Mouse (Mus musculus): ENCODE measurements around the gene Gsto2.

Gene Gsto2

DNA sequence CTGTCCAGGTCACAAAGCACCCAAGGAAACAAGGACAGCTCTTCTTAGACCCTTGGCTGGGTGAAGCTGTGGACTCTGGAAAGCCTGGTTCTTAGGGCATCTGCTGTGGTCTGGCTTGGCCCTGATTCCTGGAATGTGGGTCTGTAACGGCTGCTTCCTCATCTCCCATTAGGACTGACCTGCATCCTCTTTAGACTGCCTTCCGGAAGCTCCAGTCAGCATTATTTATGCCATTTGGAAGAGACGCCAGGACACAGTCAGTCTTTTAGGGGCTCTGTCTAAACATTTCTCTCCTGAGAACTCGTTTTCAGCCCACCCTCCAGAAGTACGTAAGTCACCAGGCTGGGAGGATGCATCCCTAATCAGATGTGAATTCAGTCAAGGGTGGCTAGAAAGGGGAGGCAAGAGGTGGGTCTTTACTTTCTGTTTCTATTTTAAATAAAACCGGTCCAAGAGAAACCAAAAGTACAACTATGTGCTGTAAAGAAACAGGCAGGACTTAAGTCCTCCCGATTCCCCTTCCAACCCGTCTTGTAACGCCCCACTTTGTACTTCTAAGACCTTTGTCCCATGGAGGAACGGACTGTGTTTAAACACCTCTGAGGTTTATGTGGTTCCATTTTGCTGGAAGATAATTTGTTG lies 25.3 kb downstream of the Gsto2 start:
- peak in 1 of 2 experiments; percentile 5 for DNase-seq (ENCODE audit: low spot score in 2 of 2)

DNA sequence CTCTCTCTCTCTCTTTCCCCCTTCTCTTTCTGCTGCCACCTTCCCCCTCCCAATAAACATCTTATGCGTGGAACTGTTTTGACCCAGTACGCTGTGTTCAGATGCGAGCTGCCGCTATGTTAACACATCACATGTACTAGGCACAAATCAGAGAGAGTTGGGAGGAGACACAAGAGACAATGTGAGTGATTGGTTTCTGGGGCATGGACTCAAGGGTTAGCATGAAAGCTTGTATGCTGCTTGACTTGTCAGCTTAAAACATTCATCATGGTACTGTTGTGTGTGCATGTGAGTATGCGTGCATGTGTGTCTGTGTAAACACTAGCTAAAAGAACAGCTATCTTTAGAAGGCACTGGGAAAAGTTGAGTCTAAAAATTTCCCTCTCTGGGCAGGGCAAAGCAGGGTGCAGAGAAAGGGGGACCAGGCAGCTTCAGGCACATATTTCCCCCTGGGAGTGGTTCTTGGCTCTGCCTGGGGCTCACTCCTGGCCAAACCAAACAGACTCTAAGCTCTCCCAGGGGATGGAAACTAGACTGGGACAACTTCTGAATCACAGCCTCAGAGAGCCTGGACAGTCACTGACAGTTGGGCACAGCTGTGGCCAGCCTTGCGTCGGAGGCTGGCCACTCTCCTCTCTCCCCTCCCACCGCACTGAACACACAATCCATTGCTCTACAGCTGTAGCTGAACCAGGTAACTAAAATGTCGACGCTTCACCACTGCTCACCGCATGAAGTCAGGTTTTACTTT lies 26.4 kb downstream of the Gsto2 start:
- no peak for DNase-seq (ENCODE audit: low spot score in 2 of 2)

DNA sequence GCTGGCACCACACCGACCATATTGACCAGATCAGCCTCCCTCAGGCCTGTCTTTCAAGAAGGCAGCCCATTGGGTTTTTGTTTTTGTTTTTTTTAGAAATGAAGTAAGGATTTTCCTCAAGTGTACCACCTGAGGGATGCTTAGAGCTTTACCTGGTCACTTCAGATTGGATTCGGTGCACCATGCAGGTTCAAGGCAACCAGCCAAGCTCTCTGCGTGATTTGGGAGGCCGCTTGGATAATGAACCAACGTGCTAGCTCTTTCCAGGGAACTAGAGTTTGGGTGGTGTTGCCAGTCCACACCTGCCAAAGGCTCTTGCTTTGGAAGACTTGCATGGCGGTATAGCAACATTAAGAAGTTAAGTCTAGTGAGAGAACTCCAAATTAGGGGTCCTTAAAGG lies 27.8 kb downstream of the Gsto2 start:
- no peak for DNase-seq (ENCODE audit: low spot score in 2 of 2)

DNA sequence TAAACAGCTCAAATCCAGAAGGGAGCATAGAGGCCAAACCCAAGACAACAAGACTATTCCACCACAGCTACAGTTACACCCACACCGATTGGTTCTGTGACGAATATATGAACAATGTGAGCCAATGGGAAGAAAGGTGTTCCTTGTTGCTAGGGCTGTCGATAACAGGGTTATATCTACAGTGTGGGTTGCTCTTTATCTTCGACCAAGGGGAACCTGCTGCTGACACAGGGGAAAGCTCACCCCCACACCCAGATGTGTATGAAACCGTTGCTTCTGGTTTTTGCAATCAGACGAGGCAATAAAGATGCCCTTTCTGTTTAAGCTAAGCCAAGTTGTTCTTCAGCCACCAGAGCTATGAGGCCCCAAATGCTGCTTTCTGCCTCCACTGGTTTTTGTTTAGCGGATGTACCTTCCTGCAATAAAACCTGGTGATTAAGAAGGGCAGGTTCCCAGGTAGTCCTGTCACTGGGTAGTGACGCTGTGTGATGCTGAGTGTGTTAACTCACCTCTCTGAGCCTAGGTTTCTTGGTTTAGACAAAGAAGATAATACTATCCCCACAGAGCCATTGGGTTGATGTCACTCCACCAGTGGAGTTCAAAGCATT lies 33.2 kb downstream of the Gsto2 start:
- DNase-seq (ENCODE audit: low spot score in 2 of 2), result no peak

DNA sequence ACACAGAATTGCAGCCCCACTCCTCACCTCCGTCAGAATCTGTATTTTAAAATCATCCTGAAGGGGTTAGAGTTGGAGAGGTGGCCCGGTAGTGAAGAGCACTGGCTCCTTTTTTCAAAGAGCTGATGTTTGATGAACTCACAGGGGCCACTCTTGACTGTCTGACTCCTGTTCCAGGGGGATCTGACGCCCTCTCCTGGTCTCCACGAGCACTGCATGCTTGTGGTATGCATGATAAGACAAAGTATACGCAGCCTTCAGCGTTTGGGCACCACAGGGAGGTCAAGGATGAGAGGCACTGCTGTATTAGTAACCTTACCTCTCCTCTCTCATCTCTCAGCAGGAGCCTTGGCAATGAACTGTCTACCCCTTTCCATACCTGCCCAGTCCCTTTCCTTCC lies 34.7 kb downstream of the Gsto2 start:
- peak in 1 of 2 experiments; percentile 37 for DNase-seq (ENCODE audit: low spot score in 2 of 2)

DNA sequence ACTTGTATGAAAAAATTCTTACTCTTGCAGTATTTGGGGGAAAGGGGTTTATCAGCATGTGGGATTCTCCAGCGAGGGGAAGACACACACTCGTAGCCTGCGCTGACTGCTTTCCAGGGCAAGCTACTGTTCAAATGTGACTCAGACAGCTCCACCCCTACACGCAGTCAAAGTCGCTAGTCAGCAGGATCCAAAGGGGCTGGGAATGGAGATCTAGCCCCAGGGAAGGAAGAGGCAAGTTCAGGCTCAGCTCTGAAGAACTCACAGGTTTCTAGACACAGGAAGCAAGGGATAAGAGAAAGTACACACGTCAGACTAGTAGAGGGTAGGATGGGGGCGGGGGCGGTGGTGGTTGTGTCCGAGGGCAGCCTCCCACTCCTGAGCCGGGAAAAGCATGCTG lies 35.2 kb downstream of the Gsto2 start:
- no peak for DNase-seq (ENCODE audit: low spot score in 2 of 2)

DNA sequence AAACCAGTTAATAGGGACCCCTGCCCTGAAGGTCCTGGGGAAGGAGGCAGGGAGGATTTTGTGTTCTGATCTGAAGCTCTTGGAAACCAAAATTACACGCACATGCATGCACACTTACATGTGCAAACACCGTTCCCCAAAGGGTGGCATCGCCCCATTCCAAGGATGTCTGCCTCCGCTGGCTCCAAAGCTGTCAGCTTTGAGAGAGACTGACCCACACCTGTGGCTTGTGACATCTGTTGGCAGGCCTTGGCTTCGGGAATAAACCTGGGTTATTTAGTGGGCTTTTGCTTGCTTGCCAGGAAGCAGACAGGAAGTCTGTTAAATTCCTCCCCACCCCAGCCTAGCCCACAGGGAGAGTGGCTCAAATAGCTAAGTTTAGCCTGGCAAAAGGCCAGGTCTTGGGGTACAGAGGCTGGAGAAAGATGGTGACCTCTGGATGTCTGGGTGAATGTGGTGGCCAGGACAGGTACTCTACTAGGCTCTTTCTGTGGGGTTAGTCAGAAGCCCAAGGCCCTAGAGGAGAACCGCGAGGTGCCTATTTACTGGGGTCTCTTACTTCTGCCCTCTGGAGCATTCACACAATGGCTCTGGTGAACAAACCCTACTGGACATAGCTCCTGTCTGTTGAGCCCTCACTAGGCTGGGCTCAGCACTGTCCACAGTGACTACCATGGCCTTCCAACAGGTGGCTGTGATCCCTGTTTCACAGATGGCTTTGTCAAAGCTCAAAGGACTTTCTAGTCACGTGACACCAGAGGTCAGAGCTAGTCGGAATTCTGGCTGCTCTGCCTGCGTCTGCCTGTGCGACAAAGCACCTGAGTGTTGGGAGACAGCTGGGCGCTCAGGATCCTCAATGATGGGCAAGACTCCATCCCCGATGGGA lies 37.2 kb downstream of the Gsto2 start:
- DNase-seq (ENCODE audit: low spot score in 2 of 2), result no peak

DNA sequence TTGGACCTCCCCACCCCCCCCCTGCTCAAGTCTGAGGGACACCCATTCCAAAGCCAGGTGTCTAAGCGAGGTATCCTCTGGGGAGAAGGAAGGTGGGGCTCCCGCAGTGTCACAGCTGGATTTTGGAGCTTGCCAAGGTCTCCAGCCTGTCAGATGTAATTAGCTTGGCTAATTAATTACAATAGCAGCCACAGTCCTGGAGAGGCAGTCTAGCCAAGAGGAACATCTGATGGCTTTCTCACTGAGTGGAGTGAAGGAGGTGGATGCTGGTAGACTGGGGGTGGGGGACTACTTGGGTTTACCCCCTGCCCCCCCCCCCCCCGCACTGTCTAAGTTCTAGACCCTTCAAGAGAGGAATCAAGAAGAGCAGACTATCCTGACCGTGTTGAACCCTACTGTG lies 38.3 kb downstream of the Gsto2 start:
- DNase-seq (ENCODE audit: low spot score in 2 of 2), result no peak

DNA sequence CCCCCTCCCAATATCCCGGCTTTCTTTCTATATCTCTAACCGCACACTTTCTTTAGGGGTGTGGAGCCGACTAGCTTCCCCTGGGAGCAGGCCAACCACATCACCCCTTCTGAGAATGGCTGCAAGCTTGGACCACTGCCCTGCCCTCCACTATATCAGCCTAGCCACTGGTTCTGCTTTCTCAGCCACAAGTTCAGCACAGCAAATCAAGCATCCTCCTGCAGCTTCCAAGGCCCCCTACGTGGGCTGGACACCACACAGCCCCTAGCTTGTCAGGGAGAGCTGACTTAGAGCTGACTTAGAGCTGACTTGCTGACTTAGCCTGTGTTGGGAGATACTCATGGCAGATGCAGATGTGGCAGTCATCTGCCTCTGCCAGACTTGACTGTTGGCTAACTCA lies 39.7 kb downstream of the Gsto2 start:
- DNase-seq (ENCODE audit: low spot score in 2 of 2), result no peak

DNA sequence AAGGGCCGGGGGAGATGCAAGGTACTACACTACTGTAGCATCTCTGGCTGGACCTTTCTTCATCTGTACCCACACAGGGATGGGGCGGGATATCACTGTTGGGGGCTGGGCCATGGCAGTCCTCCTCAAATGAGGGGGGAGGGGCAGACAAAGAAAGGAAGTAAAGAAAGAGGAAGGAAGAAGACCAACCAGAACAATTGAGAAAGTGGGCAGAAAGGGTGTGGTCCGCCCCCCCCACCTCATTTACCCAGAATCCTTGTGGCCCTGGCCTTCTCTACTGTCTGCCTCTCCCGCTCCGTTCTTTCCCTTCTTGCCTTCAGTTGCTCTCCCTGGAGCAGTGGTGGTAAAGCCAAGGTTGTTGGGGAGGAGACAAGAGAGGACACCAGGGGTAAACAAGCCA lies 40.3 kb downstream of the Gsto2 start:
- DNase-seq (ENCODE audit: low spot score in 2 of 2), result peak in 1 of 2 experiments; percentile 29

DNA sequence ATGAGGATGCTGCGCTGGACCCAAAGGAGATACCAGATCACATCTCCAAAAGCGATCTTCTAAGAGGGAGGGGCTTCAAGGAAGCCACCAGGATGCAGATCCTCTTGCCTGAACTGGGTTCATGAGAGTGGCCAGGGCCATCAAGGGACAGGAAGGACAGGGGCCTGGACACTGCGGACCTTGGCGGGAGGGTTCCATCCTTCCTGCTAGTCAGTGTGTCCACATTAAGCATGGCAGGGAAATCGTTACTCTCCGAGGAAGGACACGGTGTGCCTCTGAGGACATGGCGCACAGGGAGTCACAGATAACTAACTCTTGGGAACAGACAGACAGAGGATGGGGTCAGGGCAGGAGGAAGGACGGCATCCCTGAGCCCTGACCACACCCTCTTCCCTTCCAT lies 42.3 kb downstream of the Gsto2 start:
- DNase-seq (ENCODE audit: low spot score in 2 of 2), result no peak

DNA sequence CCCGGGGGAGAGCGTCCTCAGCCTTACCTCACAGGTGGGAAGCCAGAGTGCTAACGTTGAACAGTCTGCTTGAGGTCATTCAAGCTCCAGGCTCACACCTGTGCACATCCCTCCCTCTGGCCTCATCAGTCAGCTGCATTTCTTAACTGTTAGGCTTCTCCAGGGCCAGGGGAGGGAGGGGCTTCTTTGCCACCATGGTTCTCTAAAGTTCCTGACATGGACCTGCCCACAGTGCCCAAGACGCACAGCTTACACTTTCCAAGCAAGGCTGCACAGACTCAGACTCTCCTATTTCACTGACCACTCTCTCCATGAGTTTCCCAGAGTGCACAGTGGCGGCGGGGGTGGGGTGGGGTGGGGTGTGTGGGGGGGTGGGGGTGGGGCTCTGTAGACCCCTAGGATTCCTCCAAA lies 43.6 kb downstream of the Gsto2 start:
- DNase-seq (ENCODE audit: low spot score in 2 of 2), result no peak

DNA sequence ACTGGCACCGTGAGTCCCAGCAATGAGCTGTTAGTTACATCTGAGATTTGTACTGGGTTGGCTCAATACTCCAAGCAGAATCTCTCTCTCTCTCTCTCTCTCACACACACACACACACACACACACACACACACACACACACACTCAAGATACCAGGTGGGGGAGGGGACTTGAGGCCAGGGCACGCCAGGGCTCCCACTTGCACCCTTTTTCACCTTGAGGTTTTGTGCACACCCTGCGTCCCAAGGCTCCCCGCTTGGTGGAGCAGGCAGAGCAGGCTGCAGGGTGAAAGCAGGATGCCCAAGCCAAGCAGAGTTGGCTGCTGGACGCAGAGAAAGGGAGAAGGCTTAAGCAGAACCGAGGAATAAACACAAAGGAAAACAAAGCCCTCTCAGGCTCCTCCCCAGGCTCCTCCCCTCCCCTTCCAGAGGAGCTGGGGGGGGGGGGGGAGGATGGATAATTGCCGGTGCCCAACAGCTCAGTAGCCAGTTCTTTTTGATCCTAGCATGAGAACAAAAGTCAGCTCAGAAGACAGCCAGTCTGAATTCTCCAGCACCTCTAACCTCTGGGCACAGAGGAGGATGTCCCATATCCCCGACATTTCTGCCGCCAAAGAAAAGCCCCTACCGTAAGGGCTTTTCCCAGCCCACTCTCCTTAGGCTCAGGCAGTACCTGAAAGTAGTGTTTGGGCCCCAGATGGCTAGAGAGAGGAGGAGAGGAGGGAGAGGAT lies 44.2 kb downstream of the Gsto2 start:
- DNase-seq (ENCODE audit: low spot score in 2 of 2), result no peak

DNA sequence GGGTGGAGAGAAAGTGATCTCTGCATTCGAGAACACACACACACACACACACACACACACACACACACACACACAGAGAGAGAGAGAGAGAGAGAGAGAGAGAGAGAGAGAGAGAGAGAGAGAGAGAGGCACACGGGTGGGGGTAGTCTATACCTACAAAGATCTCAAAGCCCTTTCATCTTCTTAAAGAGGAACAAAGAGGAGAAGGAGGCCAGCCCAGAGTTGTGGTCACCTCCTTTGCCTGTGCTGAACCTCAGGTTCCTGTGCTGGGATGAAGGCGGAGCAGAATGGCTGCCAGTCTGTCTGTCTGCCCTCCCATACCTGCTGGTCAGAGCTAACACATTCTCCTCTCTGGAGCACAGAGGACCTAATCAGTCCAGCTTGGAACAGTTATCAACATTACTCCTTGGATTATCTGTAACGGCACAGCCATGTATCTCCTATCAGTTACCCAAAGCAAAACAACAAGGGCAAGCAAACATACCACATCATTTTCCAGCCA lies 44.8 kb downstream of the Gsto2 start:
- DNase-seq (ENCODE audit: low spot score in 2 of 2), result peak in 1 of 2 experiments; percentile 38

DNA sequence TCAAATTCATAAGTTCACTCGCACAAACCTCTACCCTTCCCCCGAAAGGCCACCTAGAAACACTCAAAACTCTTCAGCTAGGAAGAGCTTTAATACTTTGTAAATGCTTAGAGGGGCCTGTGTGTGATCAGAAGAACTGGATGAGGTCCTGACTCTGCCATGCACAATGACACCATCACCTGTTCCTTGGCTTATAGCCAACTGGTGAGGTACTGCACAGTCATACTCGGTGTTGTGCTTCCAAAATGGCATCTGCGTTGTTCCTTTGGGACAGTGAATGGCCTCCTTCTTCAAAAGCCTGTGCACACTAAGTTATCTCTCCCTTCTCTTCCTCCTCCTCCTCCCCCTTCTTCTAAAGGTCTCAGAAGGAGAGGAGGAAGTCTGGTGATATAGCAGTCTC lies 45.4 kb downstream of the Gsto2 start:
- DNase-seq (ENCODE audit: low spot score in 2 of 2), result no peak

DNA sequence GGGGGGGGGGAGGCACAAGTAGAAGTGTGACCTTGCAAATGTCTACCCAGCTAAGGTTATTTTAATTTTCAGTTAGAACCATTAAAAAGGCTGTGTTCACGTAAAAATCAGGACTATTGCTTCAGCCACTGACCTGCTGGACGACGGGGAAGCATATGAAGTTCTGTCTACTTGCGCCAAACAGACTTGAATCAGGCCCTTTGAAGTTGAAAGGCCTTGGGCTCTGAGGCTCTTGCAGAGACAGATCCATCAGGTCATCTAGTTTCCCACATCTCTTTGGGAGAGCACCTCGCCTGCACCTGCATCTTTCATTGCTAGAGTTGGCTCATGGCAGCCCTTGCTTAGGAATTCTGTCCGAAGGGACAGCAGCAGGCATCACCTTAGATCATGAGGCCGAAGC lies 48.0 kb downstream of the Gsto2 start:
- no peak for DNase-seq (ENCODE audit: low spot score in 2 of 2)

DNA sequence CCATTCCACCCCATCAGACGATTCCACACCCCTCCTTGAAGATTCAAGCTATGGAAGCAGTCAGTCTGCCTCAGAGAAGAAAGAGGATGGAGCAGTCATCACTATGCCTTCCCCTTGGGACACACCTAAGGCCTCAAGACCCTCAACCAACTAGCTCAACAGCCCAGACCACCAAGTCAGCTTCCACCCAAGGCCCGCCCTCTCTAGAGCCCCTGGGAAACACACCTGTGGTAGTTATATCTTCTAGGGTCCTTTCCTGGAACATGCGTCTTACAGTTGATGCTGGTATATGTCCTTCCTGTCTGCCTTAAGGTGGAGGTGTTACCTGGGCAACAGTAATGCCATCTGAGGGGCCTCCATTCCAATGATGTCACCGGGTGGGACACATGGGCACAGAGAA lies 48.9 kb downstream of the Gsto2 start:
- DNase-seq (ENCODE audit: low spot score in 2 of 2), result no peak

DNA sequence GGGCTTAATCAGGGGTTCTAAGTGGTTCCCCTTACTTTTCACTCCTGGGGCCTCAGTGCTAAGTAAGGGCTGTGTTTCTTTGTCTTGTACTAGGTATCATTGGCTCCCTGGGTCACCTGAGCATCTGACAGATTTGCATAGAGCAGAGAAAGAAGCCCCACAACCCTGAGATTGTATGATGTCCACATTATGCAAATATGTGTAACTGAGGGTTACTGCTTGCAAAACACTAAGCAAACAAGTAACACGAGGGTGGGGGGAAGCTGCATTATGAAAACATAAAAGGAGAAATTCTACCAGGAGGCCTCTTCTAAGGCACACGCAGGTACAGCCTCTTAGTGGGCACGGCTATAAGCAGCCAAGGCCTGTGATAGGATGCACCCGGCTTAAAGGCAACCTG lies 49.9 kb downstream of the Gsto2 start:
- peak in 1 of 2 experiments; percentile 69 for DNase-seq (ENCODE audit: low spot score in 2 of 2)

DNA sequence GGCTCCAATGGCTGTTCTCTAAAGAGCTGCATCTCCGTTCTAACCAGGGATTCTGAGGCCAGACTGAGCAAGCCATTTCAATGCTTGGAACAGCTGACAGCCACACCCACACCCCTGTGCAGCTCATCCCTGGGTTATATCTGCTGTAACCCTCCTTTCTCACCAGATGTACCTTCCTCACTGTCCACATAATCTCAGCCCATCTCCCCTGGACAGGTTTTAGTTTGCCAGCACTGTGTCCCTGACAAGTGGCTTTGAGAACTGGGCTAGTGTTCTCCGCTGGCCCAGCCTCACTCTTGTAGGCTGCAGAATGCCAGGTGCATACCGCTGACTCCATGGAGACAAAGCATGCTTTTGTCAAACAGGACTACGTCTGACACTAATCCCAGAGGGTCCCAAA lies 52.1 kb downstream of the Gsto2 start:
- no peak for DNase-seq (ENCODE audit: low spot score in 2 of 2)

DNA sequence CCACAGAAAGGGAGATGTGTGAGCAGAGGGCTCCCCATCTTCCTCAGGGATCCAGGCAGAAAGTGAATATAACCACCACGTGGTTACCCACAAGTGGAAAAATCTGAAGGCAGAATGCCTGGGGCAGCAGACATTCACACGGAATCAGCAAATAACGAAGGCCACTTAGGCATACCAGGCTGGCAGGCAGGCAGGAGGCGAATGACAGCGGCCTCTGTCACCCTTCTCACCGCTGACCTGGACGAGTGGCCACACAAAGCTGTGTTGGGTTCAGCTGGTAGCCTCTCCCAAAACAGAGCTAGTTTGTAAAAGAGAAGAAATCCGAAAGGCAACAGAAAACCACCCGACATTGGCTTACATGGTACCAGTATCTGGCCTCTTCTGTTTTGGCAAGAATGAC lies 52.7 kb downstream of the Gsto2 start:
- no peak for DNase-seq (ENCODE audit: low spot score in 2 of 2)

DNA sequence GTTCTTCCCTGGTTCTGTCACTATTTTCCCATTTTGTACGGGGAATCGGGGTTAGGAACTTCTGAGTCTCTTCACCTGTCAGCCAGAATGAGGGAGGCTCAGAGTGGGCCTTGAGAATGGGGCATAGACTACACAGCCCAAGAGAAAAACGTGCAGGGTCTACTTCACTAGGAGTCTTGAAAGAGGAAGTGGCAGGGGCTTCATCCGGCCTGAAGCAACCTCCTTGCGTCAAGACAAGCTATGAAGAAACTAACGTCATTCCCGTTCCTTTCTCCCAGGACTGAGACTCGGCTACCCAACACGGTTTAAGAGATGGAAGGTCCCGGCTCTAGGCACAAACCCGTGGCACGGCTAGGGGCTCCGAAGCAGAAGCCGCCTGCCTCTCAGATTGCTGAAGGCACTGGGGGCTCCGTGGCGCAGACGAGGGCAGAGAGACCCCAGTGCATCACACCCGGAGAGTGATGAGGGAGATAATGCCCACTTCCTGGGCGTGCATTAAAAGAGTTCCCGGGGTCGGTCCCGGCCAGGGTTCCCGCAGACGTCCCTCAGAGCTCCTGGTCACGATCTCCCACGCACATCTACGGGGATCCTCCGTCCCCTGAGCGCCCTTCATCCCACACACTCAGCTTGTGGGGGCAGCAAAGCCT lies 53.2 kb downstream of the Gsto2 start:
- DNase-seq (ENCODE audit: low spot score in 2 of 2), result peak; percentile 7 to 39
